Mouse (Mus musculus) stomach, embryonic 16.5 days (tissue): ENCODE measurements around the gene Sec16a. TPM values are rescaled to one million over a fixed set of nuclear protein-coding genes. Genes with fewer than 3 reads are reported as not detected.
"Not testable (repeated sequence)": the region's sequence is repeated elsewhere in the genome, so short reads cannot be mapped to it uniquely, and the experiment has no call there.

ENCODE experiments used
- ATAC-seq: fragments of 200-750 bp; cut with Nextera tagmentation; 2 replicates; pipeline ENCODE4 v1.8.0; 2017; ENCODE audit warnings: moderate number of reproducible peaks, moderate TSS enrichment; ENCODE audit not compliant: insufficient read depth, low FRiP score
- H3K27ac ChIP-seq: fragments of 300-500 bp; sonication (generic); 2 replicates; pipeline ENCODE4 v1.5.1; 2014; ENCODE audit warnings: low read length
- H3K27me3 ChIP-seq: fragments of 300-500 bp; sonication (generic); 2 replicates; pipeline ENCODE4 v1.6.1; 2014; ENCODE audit warnings: low read length, control low read depth, mixed read lengths; ENCODE audit not compliant: control insufficient read depth, insufficient read depth
- H3K36me3 ChIP-seq: fragments of 300-500 bp; sonication (generic); 2 replicates; pipeline ENCODE4 v1.6.1; 2014; ENCODE audit warnings: low read length; ENCODE audit not compliant: control insufficient read depth, insufficient read depth
- H3K4me1 ChIP-seq: fragments of 300-500 bp; sonication (generic); 2 replicates; pipeline ENCODE4 v1.6.1; 2014; ENCODE audit warnings: low read length, control low read depth, mixed read lengths; ENCODE audit not compliant: control insufficient read depth, insufficient read depth
- H3K4me2 ChIP-seq: fragments of 300-500 bp; sonication (generic); 2 replicates; pipeline ENCODE4 v1.6.1; 2014; ENCODE audit warnings: low read depth, low read length, mixed read lengths
- H3K4me3 ChIP-seq: fragments of 300-500 bp; sonication (generic); replicated peaks from 2 replicates; pipeline ENCODE4 v1.5.1; 2014; ENCODE audit warnings: mild to moderate bottlenecking, low read length
- H3K9ac ChIP-seq: fragments of 300-500 bp; sonication (generic); 2 replicates; pipeline ENCODE4 v1.6.1; 2014; ENCODE audit warnings: low read length
- H3K9me3 ChIP-seq: fragments of 300-500 bp; sonication (generic); replicated peaks from 2 replicates; pipeline ENCODE4 v1.6.1; 2016; ENCODE audit warnings: low read length, control low read depth; ENCODE audit not compliant: control insufficient read depth
- WGBS: fragments of 180-500 bp; shearing (Covaris S2); extraction: QIAGEN DNeasy Blood & Tissue Kit; methylation state at CpG from one replicate; pipeline ENCODE4 v1.1.7; 2014; 5-methylcytosine and 5-hydroxymethylcytosine counted together
- polyA plus RNA-seq: library from polyadenylated mRNA; unstranded; fragments of >200 nt; fragmentation: Nextera tagmentation; extraction: Ambion mirVana; gene quantifications from 2 replicates; pipeline ENCODE4 v1.2.1, GENCODE M21; 2015

The Sec16a gene
- polyA plus RNA-seq, 1 experiment from 2014 or later = 28.2 TPM

DNA sequence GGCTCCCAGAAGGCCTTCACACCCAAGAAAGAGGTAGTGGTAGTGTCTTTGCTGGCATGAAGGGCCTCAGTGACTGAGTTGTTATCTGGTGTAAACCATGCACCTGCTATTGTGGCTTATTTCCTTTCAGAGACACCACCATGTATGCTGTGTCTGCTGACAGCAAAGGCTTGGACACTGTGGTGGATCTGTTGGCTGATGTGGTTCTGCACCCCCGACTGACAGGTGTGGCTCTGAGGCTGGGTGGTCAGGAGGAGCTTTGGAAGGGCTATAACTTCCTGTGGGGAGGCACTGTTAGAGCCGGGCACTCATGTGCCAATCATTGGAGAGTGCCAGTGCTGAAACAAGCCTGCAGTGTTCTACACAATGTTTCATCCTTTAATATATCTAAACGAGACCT is 54.1 kb downstream of the Sec16a start:
- Histone ChIP-seq H3K36me3 (peaks cover 35% of the 10 kb centered on the region), H3K4me3 (no peak overlapping the region), H3K4me2 (no peak overlapping the region), H3K27me3 (no peaks in the 10 kb centered on the region), H3K27ac (no peak overlapping the region), H3K4me1 (peaks cover 14% of the 10 kb centered on the region), H3K9me3 (no peaks in the 10 kb centered on the region), H3K9ac (no peak overlapping the region)
- no peak for ATAC-seq
- WGBS = 81% methylated on average over 3 of the region's 3 CpGs

DNA sequence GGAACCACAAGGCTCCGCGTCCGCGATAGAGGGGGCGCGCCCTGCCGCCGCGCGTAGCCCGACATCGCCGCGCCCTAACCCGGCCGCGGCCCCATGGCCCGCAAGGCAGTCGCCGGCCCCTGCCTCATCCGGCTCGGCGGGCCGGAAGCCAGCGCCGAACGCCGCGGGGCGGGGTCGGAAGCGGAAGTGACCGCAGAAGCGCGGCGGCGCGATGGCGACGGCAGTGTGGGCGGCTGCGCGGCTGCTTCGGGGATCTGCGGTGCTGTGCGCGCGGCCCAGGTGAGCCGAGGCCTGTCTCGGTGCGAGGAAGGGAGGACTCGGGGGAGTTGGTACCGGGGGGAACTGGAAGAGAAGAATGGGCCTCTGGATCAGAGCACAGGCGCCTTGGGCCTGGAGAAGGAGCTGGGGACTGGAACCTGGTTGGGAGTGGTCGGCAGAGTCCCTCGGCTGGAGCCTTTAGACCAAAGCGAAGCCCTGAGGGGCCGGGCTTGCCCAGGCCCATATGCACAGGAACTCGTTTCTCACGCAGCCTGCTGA is 55.8 kb downstream of the Sec16a start, which contains the start of the genes Entr1 and Pmpca:
Gene Entr1, minus strand, starts transcription at position 163 of the 537 bp plus-strand sequence.
Gene Pmpca, plus strand, starts transcription at position 186 of the 537 bp plus-strand sequence.
- Histone ChIP-seq H3K4me1 (peaks cover 14% of the 10 kb centered on the region), H3K9me3 (no peaks in the 10 kb centered on the region), H3K27me3 (no peaks in the 10 kb centered on the region), H3K27ac (peak within 1 kb of the TSS; percentile 49), H3K4me2 (peak within 1 kb of the TSS; percentile 90), H3K9ac (peak within 1 kb of the TSS; percentile 96), H3K36me3 (peaks cover 18% of the 10 kb centered on the region; the same call in 1 of the 2 replicates), H3K4me3 (peak within 1 kb of the TSS; percentile 94)
- ATAC-seq = peak; percentile 86
- WGBS = under 1% methylated on average over 60 of the region's 60 CpGs

DNA sequence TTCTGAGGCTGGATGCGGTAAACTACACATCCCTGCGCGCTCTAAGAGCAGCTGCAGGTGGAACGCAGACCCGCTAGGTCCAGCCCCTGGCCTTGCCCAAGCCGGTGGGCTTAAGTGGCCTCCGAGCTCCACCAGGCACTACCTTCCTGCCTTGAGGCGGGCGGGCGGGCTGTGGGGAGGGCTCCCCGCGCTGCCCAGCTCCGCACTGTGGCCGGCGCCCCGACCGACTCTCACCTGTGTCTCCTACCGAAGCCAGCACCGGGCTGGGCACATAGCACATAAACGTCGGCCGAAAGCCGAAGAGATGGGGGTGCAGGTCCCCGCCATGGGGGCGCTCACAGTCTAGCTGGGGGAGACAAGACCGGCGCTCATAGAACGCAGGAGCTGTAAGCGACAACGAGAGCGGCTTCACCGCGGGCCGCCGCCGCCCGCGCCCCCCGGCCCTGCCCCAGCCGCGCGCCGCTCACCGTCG is 56.3 kb downstream of the Sec16a start:
- Histone ChIP-seq H3K4me1 (peaks cover 14% of the 10 kb centered on the region), H3K36me3 (peaks cover 18% of the 10 kb centered on the region; the same call in 1 of the 2 replicates), H3K27ac (peak overlapping the region; percentile 49), H3K4me3 (peak overlapping the region; percentile 94), H3K9me3 (no peaks in the 10 kb centered on the region), H3K27me3 (no peaks in the 10 kb centered on the region), H3K4me2 (peak overlapping the region; percentile 83), H3K9ac (peak overlapping the region; percentile 96)
- WGBS = under 1% methylated on average over 45 of the region's 45 CpGs
- ATAC-seq = peak; percentile 52; the same call in 1 of the 2 replicates

DNA sequence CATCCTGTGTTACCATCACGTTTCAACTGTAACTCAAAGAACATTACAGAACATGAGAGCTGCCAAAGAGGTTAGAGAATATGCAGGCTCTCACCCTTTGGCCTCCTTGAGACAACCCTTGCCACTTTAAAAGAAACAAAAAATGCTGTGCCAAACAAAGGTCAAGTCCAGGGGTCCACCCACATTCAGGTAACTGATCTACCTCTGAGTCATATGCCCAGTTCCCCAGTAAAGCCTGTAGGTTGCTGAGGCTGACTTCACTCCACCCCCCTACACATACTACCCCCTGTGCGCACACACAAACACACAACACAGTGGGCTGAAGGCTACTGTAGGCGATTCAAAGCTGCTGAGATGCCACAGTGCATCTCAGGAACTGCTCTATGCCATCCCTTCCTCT is 57.3 kb downstream of the Sec16a start:
- WGBS = 82% methylated on average over 3 of the region's 3 CpGs
- H3K27me3 ChIP-seq = no peaks in the 10 kb centered on the region
- no peak overlapping the region for H3K27ac ChIP-seq
- peaks cover 16% of the 10 kb centered on the region; the same call in 1 of the 2 replicates for H3K36me3 ChIP-seq
- no peaks in the 10 kb centered on the region for H3K9me3 ChIP-seq
- H3K4me3 ChIP-seq = 0 out of 2 replicates have a peak overlapping the region, but pooled peaks have one; percentile 94
- H3K4me1 ChIP-seq = peaks cover 14% of the 10 kb centered on the region
- no peak overlapping the region for H3K9ac ChIP-seq
- no peak for ATAC-seq
- H3K4me2 ChIP-seq = peak overlapping the region; percentile 83

DNA sequence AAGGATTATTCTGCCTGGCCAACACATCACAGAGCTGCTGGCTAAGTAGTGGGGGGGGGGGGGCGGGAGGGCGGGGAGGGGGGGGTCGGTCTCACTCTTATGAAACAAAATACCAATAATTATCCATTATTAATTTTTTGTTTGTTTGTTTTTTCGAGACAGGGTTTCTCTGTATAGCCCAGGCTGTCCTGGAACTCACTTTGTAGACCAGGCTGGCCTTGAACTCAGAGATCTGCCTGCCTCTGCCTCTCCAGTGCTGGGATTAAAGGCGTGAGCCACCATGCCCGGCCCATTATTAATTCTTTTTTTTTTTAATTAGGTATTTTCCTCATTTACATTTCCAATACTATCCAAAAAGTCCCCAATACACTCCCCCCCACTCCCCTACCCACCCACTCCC is 64.1 kb downstream of the Sec16a start:
- H3K9ac ChIP-seq = peak overlapping the region; percentile 86
- ATAC-seq, H3K36me3 ChIP-seq, H3K9me3 ChIP-seq, H3K4me1 ChIP-seq, H3K27ac ChIP-seq, H3K27me3 ChIP-seq: not testable (repeated sequence)
- 31% methylated on average over 6 of the region's 6 CpGs for WGBS
- H3K4me2 ChIP-seq = peak overlapping the region; percentile 93
- H3K4me3 ChIP-seq = peak overlapping the region; percentile 87

DNA sequence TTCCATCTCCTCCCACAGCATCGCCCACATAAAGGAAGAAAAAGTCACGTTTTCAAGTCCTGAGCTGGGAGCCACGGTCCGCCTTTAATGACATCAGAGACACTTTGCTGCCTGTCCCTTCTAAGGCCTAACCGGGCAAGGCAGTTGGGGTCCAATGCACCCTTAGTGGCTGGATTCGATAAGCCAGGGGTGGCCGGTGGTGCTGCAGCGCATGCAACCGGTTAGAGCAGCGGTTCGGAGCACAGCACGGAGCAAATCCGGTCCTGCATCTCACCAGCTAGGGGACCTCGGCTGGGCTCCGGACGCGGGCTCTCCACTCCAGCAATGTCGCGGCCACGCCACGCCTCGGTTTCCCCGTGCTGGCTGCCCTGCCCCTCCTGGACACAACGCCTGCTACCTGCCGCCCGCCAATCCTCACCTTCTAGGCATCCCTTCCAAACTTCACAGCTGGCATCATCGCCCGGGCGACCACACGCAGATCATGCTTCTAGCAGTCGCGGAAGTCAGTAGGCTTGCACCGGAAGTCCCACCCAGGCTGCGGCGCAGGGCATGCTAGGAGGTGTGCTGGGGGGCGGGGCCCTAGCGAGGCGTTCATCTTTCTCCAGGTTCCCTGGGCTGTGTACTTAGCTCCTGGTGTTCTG is 64.8 kb downstream of the Sec16a start, which contains the start of gene Snapc4:
Gene Snapc4, minus strand, starts transcription at position 523 of the 641 bp plus-strand sequence.
- peak within 1 kb of the TSS; percentile 47; the same call in 1 of the 2 replicates for H3K27ac ChIP-seq
- peak within 1 kb of the TSS; percentile 87 for H3K4me3 ChIP-seq
- H3K27me3 ChIP-seq = no peaks in the 10 kb centered on the region
- peak; percentile 95 for ATAC-seq
- peak within 1 kb of the TSS; percentile 86 for H3K9ac ChIP-seq
- H3K9me3 ChIP-seq = no peaks in the 10 kb centered on the region
- 0 out of 2 replicates have a peak, but pooled peaks cover 9% of the 10 kb centered on the region for H3K36me3 ChIP-seq
- H3K4me1 ChIP-seq = no peaks in the 10 kb centered on the region; the same call in 1 of the 2 replicates
- H3K4me2 ChIP-seq = peak within 1 kb of the TSS; percentile 93
- under 1% methylated on average over 38 of the region's 38 CpGs for WGBS

DNA sequence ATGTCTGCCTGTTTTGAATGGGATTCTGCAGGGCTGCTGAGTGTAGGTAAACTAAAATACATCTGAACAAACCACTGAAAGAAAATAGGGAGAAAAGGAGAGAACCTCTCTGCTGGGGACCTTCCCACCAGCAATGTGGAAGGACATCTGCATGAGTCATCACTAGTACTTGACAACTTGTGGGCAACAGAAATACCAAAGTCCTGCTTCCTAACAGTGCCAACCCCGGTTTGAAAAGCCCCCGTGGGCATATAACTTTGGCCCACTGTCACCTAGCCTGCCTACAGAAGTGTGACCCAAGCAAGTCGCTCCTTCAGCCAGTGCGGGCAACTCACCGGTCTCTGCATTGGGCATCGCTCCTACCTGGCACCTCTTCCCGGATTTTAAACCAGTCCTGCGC is 72.6 kb downstream of the Sec16a start:
- Histone ChIP-seq H3K9me3 (no peaks in the 10 kb centered on the region), H3K27ac (no peak overlapping the region), H3K4me3 (no peak overlapping the region), H3K9ac (no peak overlapping the region), H3K4me2 (no peak overlapping the region), H3K4me1 (no peaks in the 10 kb centered on the region), H3K27me3 (no peaks in the 10 kb centered on the region), H3K36me3 (peaks cover 41% of the 10 kb centered on the region)
- ATAC-seq = no peak
- 96% methylated on average over 8 of the region's 8 CpGs for WGBS

DNA sequence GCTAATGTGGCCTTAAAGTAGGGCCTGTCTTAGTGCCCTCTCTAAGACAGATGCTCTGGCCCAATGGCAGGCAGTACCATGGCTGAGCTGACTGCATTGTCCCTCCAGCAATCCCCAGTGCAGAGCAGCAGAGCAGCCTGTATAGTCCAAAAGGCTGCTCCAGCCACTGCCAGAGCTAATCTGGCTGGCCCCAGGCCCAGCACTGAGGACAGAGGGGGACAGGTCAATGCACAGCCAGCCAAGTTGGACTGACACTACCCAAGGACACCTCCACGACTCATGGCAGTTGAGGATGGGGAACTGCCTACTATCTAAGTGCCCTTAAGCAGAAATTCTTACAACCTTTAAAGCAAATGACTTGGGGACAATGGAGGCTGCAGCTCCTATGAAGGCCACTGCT is 76.4 kb downstream of the Sec16a start:
- Histone ChIP-seq H3K4me1 (peaks cover 6% of the 10 kb centered on the region; the same call in 1 of the 2 replicates), H3K36me3 (peaks cover 36% of the 10 kb centered on the region), H3K9me3 (no peaks in the 10 kb centered on the region), H3K4me2 (no peak overlapping the region), H3K27me3 (no peaks in the 10 kb centered on the region), H3K27ac (no peak overlapping the region), H3K9ac (no peak overlapping the region), H3K4me3 (no peak overlapping the region)
- 82% methylated on average over 1 of the region's 1 CpGs for WGBS
- ATAC-seq = no peak

DNA sequence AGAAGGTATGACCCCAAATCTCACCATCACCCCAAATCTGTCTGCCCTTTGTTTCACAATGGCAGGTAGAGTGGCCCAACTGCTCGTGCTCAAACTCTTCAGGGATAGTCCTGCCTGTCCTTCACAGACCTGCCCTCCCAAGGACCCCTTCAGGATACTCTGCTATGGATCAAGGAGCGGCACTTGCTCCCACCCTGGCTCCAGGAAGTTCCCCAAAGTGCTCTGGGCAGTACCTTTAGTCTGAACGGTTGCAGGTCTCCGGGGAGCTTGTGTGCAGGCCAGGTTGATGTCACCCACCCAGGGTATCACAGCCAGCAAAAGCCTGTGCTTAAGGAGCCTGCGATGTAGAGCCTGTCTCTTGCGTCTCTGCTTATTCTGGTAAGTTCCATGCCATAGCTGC is 77.1 kb downstream of the Sec16a start:
- no peak overlapping the region for H3K4me3 ChIP-seq
- 91% methylated on average over 6 of the region's 6 CpGs for WGBS

More for the DNA sequence above, 77.1 kb downstream of the Sec16a start:
- no peaks in the 10 kb centered on the region for H3K9me3 ChIP-seq
- peaks cover 6% of the 10 kb centered on the region; the same call in 1 of the 2 replicates for H3K4me1 ChIP-seq
- H3K4me2 ChIP-seq = no peak overlapping the region
- H3K36me3 ChIP-seq = peaks cover 36% of the 10 kb centered on the region
- no peak overlapping the region for H3K27ac ChIP-seq
- no peak overlapping the region for H3K9ac ChIP-seq
- ATAC-seq = no peak
- no peaks in the 10 kb centered on the region for H3K27me3 ChIP-seq
